Mouse (Mus musculus): Measurements from ENCODE around the gene Ftl1-ps1. TPM values are rescaled to one million over a fixed set of nuclear protein-coding genes. Genes with fewer than 3 reads are reported as not detected.

Gene Ftl1-ps1
- polyA plus RNA-seq (2015; fragmentation: Nextera tagmentation; extraction: Ambion mirVana): 113 and 154 TPM in 2 replicates

- H3K4me2 ChIP-seq: peak within 1 kb of the TSS; percentile 28; the same call in 1 of the 2 replicates
- H3K4me1 ChIP-seq (replicated peaks): no peaks in the 10 kb centered on the region
- H3K9me3 ChIP-seq: no peaks in the 10 kb centered on the region
- no peak within 1 kb of the TSS for H3K4me3 ChIP-seq
- 7% methylated on average over 11 of the region's 11 CpGs for WGBS
- no peak within 1 kb of the TSS for H3K27ac ChIP-seq (replicated peaks)
- H3K36me3 ChIP-seq: no peaks in the 10 kb centered on the region
- no peak within 1 kb of the TSS for H3K9ac ChIP-seq
- no peak for ATAC-seq (ENCODE audit: low read depth)
- no peaks in the 10 kb centered on the region; the same call in 1 of the 2 replicates for H3K27me3 ChIP-seq
These were observed at the start of gene Ftl1-ps1 for GRCm38 (mm10) chr13:74399298-74399839. Gene Ftl1-ps1 (plus strand): TSS chr13:74399694.

- peaks cover 23% of the 10 kb centered on the region for H3K36me3 ChIP-seq
- H3K27ac ChIP-seq (replicated peaks): peak overlapping the region; percentile 71
- H3K4me3 ChIP-seq: peak overlapping the region; percentile 69
- peaks cover 26% of the 10 kb centered on the region for H3K4me1 ChIP-seq (replicated peaks)
- H3K9me3 ChIP-seq: no peaks in the 10 kb centered on the region
- H3K4me2 ChIP-seq: peak overlapping the region; percentile 54
- H3K27me3 ChIP-seq: no peaks in the 10 kb centered on the region
- H3K9ac ChIP-seq: peak overlapping the region; percentile 82
- 2% methylated on average over 15 of the region's 15 CpGs for WGBS
- ATAC-seq (ENCODE audit: low read depth): peak; percentile 70
These were observed 49.0 kb upstream of the Ftl1-ps1 start for GRCm38 (mm10) chr13:74350435-74350906.

- Histone ChIP-seq H3K9ac (no peak overlapping the region), H3K9me3 (no peaks in the 10 kb centered on the region), H3K27ac (replicated peaks) (no peak overlapping the region), H3K36me3 (peaks cover 81% of the 10 kb centered on the region), H3K4me2 (no peak overlapping the region), H3K4me1 (replicated peaks) (no peaks in the 10 kb centered on the region), H3K27me3 (no peaks in the 10 kb centered on the region), H3K4me3 (no peak overlapping the region)
- no peak for ATAC-seq (ENCODE audit: low read depth)
- 94% methylated on average over 13 of the region's 13 CpGs for WGBS
These were observed 43.0 kb upstream of the Ftl1-ps1 start for GRCm38 (mm10) chr13:74356491-74356890.

GRCm38 (mm10) chr13:74362218-74362617 lies 37.3 kb upstream of the Ftl1-ps1 start:
- H3K4me1 ChIP-seq (replicated peaks): no peaks in the 10 kb centered on the region
- no peak overlapping the region for H3K27ac ChIP-seq (replicated peaks)
- H3K9ac ChIP-seq: no peak overlapping the region
- no peak overlapping the region for H3K4me2 ChIP-seq
- no peaks in the 10 kb centered on the region for H3K9me3 ChIP-seq
- 75% methylated on average over 2 of the region's 2 CpGs for WGBS
- ATAC-seq (ENCODE audit: low read depth): no peak
- H3K27me3 ChIP-seq: no peaks in the 10 kb centered on the region
- H3K4me3 ChIP-seq: no peak overlapping the region
- H3K36me3 ChIP-seq: peaks cover 63% of the 10 kb centered on the region

GRCm38 (mm10) chr13:74363176-74363858 lies 36.2 kb upstream of the Ftl1-ps1 start:
- Histone ChIP-seq H3K4me3 (no peak overlapping the region), H3K4me1 (replicated peaks) (no peaks in the 10 kb centered on the region), H3K27ac (replicated peaks) (no peak overlapping the region), H3K9me3 (no peaks in the 10 kb centered on the region), H3K36me3 (peaks cover 52% of the 10 kb centered on the region), H3K27me3 (no peaks in the 10 kb centered on the region), H3K4me2 (no peak overlapping the region), H3K9ac (no peak overlapping the region)
- no peak for ATAC-seq (ENCODE audit: low read depth)
- 94% methylated on average over 13 of the region's 13 CpGs for WGBS

- no peak for ATAC-seq (ENCODE audit: low read depth)
- Histone ChIP-seq H3K9me3 (no peaks in the 10 kb centered on the region), H3K4me3 (no peak within 1 kb of the TSS), H3K27me3 (no peaks in the 10 kb centered on the region), H3K27ac (replicated peaks) (no peak within 1 kb of the TSS), H3K9ac (no peak within 1 kb of the TSS), H3K36me3 (peaks cover 47% of the 10 kb centered on the region), H3K4me1 (replicated peaks) (no peaks in the 10 kb centered on the region), H3K4me2 (no peak within 1 kb of the TSS)
- WGBS: 84% methylated on average over 8 of the region's 8 CpGs
These were observed 35.6 kb upstream of the Ftl1-ps1 start, which contains the start of gene Lrrc14b for GRCm38 (mm10) chr13:74363859-74364235. Gene Lrrc14b (minus strand): TSS chr13:74364005.

GRCm38 (mm10) chr13:74381533-74382276 lies 17.8 kb upstream of the Ftl1-ps1 start:
- Histone ChIP-seq H3K9me3 (no peaks in the 10 kb centered on the region), H3K4me1 (replicated peaks) (peaks cover 18% of the 10 kb centered on the region), H3K4me2 (peak overlapping the region; percentile 18; the same call in 1 of the 2 replicates), H3K27me3 (no peaks in the 10 kb centered on the region), H3K4me3 (no peak overlapping the region), H3K36me3 (no peaks in the 10 kb centered on the region), H3K9ac (no peak overlapping the region), H3K27ac (replicated peaks) (peak overlapping the region; percentile 14; the same call in 1 of the 2 replicates)
- peak; percentile 60; the same call in 1 of the 2 replicates for ATAC-seq (ENCODE audit: low read depth)
- WGBS: 41% methylated on average over 10 of the region's 10 CpGs

GRCm38 (mm10) chr13:74382289-74382688 lies 17.2 kb upstream of the Ftl1-ps1 start:
- H3K4me3 ChIP-seq: no peak overlapping the region
- H3K27ac ChIP-seq (replicated peaks): 0 out of 2 replicates have a peak overlapping the region, but pooled peaks have one; percentile 14
- H3K4me2 ChIP-seq: no peak overlapping the region
- peak; percentile 71 for ATAC-seq (ENCODE audit: low read depth)
- H3K36me3 ChIP-seq: no peaks in the 10 kb centered on the region
- peaks cover 18% of the 10 kb centered on the region for H3K4me1 ChIP-seq (replicated peaks)
- no peaks in the 10 kb centered on the region for H3K27me3 ChIP-seq
- WGBS: 15% methylated on average over 3 of the region's 3 CpGs
- H3K9me3 ChIP-seq: no peaks in the 10 kb centered on the region
- H3K9ac ChIP-seq: no peak overlapping the region

- Histone ChIP-seq H3K27me3 (no peaks in the 10 kb centered on the region), H3K4me1 (replicated peaks) (peaks cover 10% of the 10 kb centered on the region), H3K9ac (0 out of 2 replicates have a peak overlapping the region, but pooled peaks have one; percentile 74), H3K27ac (replicated peaks) (no peak overlapping the region), H3K36me3 (no peaks in the 10 kb centered on the region), H3K4me3 (peak overlapping the region; percentile 60), H3K4me2 (peak overlapping the region; percentile 68), H3K9me3 (no peaks in the 10 kb centered on the region)
- peak; percentile 13; the same call in 1 of the 2 replicates for ATAC-seq (ENCODE audit: low read depth)
- 66% methylated on average over 6 of the region's 6 CpGs for WGBS
These were observed 9.8 kb upstream of the Ftl1-ps1 start for GRCm38 (mm10) chr13:74389730-74390129.

- peak; percentile 95 for ATAC-seq (ENCODE audit: low read depth)
- no peaks in the 10 kb centered on the region for H3K9me3 ChIP-seq
- peak within 1 kb of the TSS; percentile 60 for H3K4me3 ChIP-seq
- 2% methylated on average over 14 of the region's 14 CpGs for WGBS
- no peaks in the 10 kb centered on the region for H3K36me3 ChIP-seq
- no peak within 1 kb of the TSS for H3K27ac ChIP-seq (replicated peaks)
- peak within 1 kb of the TSS; percentile 68 for H3K4me2 ChIP-seq
- no peaks in the 10 kb centered on the region; the same call in 1 of the 2 replicates for H3K27me3 ChIP-seq
- H3K4me1 ChIP-seq (replicated peaks): peaks cover 10% of the 10 kb centered on the region
- H3K9ac ChIP-seq: peak within 1 kb of the TSS; percentile 74
These were observed 9.0 kb upstream of the Ftl1-ps1 start, which contains the start of gene Zfp72 for GRCm38 (mm10) chr13:74390371-74390990. Gene Zfp72 (minus strand): TSS chr13:74390836.

- 81% methylated on average over 2 of the region's 2 CpGs for WGBS
- no peak overlapping the region for H3K4me3 ChIP-seq
- ATAC-seq (ENCODE audit: low read depth): peak; percentile 57; the same call in 1 of the 2 replicates
These were observed 8.3 kb upstream of the Ftl1-ps1 start for GRCm38 (mm10) chr13:74391156-74391555.

More at GRCm38 (mm10) chr13:74391156-74391555, 8.3 kb upstream of the Ftl1-ps1 start:
- H3K4me2 ChIP-seq: no peak overlapping the region
- H3K4me1 ChIP-seq (replicated peaks): peaks cover 10% of the 10 kb centered on the region
- H3K36me3 ChIP-seq: no peaks in the 10 kb centered on the region
- no peak overlapping the region for H3K27ac ChIP-seq (replicated peaks)
- H3K9me3 ChIP-seq: no peaks in the 10 kb centered on the region
- H3K27me3 ChIP-seq: no peaks in the 10 kb centered on the region; the same call in 1 of the 2 replicates
- no peak overlapping the region for H3K9ac ChIP-seq
